Mouse (Mus musculus) heart, adult 2 months (tissue): Measurements from ENCODE around the gene Pnkd.

Experiments
- CTCF ChIP-seq: fragments of 200-600 bp; IDR thresholded peaks from 2 replicates; pipeline ENCODE4 v1.8.1; 2022; ENCODE audit warnings: antibody characterized with exemption, mild to moderate bottlenecking, moderate library complexity
- POLR2A ChIP-seq: fragments of 200-500 bp; IDR thresholded peaks from 2 replicates; pipeline ENCODE4 v1.6.1; 2011; ENCODE audit warnings: mild to moderate bottlenecking, low read depth, low read length, control low read depth; ENCODE audit not compliant: insufficient read depth

DNA sequence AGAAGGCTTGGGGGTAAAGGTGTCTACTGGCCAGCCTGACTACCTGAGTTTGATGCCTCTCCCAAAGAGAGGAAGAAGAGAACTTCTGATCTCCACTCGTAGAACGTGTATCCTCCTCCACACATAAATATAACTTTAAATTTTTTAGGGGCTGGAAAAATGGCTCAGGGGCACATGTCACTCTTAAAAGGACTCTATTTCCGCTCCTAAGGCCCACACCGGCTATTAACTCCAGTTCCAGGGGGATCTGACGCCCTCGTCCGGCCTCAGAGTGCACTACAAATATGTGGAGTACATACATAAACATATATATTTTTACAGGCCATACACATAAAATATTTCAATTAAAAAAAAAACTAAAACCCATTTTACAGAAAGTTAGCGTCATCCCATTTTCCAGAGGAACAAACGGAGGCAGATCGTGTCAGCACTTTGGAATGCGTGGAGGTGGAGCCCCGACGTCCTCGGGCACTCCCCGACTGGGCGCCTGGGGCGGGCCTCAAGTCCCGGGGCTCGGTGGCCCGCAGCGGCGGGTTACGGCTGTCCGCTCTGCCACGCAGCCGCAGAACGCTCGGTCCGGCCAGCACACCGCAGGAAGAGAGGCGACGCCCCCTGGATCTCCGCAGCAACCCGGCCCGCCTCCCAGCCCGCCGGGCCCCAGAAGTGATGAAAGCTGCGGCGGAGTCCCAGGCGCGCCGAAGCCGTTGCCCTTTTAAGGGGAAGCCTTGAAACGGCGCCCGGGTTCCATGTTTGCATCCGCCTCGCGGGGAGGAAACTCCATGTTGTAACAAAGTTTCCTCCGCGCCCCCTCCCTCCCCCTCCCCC, 106.4 kb downstream of the Pnkd start, which contains the start of gene Ctdsp1:
- peak; percentile 36 for TF ChIP-seq CTCF
- no peak; the same call in 1 of the 2 replicates for TF ChIP-seq POLR2A
